Mouse (Mus musculus): ENCODE data around the gene Jade1. TPM values are rescaled to one million over a fixed set of nuclear protein-coding genes. Genes with fewer than 3 reads are reported as not detected.

Gene Jade1
- total RNA-seq, 2 experiments from 2014 or later = 34.4 to 35.9 TPM

DNA sequence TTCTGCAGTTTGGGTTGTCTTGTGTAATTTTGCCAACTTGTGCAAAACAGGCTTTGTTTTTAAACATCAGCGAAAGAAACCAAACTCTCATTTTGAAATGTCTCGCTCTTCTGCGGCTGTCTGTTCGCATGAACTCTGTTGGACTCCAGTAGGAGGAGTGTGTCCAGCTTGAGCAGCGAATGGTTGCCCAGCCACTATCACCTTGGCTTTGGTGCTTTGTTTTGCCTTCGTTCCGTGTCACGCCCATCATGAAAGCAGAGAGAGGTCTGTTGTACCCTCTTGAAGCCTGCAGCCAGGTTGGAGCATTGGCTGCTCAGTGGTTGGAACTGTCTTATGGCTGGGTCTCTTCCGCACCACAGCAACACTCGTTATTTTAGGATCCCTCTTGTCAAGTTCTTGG lies 43.7 kb downstream of the Jade1 start:
- no peak for DNase-seq (ENCODE audit: low spot score in 2 of 2)

DNA sequence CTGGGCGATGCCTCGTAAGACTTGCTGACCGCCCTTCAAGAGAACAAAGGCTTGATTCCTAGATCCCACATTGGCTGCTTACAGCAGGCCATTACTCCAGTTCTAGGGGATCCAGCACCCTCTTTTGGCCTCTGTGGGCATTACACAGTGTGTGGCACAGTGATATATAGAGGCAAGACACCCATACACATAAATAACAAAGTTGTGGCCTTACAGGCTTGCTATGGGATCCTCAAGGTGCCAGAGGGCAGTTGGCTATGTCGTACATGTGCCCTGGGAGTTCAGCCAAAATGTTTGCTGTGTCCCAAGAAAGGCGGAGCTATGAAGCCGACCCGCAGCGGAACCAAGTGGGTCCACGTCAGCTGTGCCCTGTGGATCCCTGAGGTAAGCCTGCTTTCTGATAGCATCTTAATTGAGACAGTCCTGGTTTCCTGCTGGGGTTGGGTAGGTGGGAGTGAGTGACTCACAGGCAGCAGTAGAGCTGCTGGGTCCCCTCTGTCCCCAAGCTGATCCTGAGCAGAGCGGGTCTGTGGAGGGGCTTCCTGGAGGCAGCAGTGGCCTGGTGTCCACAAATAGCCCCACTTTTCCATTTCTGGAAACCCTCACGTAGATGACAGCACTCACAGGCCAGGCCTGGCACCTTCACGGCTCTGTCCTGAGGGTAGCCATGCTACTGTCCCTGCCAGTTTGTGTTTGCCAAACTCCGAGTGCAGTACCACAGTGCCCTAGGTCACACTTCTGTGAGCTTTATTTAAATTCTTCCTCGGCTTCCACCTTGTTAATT lies 44.5 kb downstream of the Jade1 start:
- peak; percentile 78 for TF ChIP-seq CTCF (conservative IDR thresholded peaks at IDR 0.05)
- no peak overlapping the region for H3K27ac ChIP-seq
- DNase-seq (ENCODE audit: low spot score in 2 of 2) = no peak
- H3K4me3 ChIP-seq = no peak overlapping the region

More for the DNA sequence above, 43.7 kb downstream of the Jade1 start:
- Histone ChIP-seq H3K4me3 (no peak overlapping the region), H3K27ac (no peak overlapping the region)
- TF ChIP-seq CTCF (conservative IDR thresholded peaks at IDR 0.05) = no peak

DNA sequence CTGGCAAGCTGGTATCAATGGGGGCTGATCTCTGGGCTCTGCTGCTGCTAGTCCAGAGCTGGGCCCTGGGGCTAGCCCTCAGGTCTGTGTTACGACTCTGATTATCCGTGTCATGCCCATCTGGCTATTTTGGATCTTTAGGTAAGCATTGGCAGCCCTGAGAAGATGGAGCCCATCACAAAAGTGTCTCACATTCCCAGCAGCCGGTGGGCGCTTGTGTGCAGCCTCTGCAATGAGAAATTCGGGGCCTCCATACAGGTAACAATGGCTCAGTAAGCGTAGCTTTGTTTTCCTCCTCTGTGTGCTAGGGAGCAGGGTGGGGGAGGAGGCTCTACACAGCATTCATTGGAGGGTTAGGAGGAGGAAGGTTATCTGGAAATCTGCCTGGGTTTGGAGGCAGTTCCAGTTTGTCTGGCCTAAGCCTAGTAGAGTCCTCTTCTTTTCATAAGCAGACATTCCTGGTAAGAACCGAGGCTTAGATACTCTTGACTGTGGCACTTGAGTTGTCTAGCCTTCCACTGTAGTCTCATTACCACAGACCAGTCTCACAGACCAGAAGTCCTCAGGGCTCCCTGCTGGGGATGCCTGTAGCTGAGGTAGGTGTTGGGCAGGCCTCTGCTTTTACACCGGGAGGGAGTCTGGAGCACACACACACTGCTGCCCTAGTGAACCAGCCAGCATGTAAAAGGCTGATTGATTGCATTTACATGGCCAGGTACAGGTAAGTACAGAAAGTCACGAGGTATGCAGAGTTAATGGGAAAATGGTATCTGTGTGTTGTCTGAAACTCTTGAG lies 45.9 kb downstream of the Jade1 start:
- TF ChIP-seq CTCF (conservative IDR thresholded peaks at IDR 0.05) = no peak

DNA sequence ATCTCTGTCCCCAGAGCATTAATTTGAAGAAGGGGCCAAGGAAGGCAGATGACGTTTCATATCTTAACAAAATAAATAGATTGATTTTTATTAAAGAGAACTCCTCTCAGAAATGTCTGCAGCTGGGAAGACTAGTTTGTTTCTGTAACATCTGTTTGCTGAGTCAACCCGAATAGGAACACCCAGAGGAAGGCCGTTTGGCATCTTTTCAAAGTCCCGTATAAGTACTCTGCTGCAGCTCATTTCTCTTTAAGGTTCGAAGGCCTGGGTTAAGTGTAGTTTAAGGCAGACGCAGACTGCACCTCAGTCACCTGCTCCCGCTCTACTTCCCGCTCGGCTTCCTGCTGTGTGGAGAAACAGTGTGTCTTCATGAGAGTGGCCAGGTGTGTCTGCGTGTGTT lies 47.4 kb downstream of the Jade1 start:
- no peak overlapping the region for H3K27ac ChIP-seq
- no peak for DNase-seq (ENCODE audit: low spot score in 2 of 2)
- no peak for TF ChIP-seq CTCF (conservative IDR thresholded peaks at IDR 0.05)
- H3K4me3 ChIP-seq = no peak overlapping the region

More for the DNA sequence above, 45.9 kb downstream of the Jade1 start:
- Histone ChIP-seq H3K4me3 (no peak overlapping the region), H3K27ac (no peak overlapping the region)
- DNase-seq (ENCODE audit: low spot score in 2 of 2) = no peak

DNA sequence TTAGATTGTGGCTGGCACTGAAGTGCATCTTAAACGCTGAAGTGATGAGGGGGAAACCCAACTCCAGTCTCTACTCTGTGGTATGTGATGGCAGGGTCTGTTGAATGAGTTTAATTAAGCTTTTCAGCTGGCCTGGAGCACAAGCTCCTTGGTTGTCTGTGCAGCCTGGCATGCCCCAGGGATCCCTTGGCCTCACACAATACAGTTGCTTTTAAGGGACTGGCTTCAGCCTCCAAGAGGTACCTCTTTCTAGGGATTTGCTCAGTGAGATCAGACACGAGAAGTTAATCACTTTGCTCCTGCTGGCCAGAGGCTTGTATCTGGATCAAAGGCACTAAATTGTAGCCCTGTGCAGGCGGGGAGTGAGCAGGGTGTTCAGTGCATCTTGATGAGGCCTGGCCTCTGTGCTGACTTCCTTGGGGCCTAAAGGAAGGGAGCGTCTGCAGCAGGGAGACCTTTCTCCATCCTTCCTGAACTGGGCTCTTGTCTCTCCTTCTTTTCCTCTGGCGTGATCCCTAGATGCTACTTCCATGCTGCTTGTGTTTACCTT lies 48.0 kb downstream of the Jade1 start:
- no peak for TF ChIP-seq CTCF (conservative IDR thresholded peaks at IDR 0.05)
- Histone ChIP-seq H3K4me3 (no peak overlapping the region), H3K27ac (no peak overlapping the region)
- no peak for DNase-seq (ENCODE audit: low spot score in 2 of 2)

DNA sequence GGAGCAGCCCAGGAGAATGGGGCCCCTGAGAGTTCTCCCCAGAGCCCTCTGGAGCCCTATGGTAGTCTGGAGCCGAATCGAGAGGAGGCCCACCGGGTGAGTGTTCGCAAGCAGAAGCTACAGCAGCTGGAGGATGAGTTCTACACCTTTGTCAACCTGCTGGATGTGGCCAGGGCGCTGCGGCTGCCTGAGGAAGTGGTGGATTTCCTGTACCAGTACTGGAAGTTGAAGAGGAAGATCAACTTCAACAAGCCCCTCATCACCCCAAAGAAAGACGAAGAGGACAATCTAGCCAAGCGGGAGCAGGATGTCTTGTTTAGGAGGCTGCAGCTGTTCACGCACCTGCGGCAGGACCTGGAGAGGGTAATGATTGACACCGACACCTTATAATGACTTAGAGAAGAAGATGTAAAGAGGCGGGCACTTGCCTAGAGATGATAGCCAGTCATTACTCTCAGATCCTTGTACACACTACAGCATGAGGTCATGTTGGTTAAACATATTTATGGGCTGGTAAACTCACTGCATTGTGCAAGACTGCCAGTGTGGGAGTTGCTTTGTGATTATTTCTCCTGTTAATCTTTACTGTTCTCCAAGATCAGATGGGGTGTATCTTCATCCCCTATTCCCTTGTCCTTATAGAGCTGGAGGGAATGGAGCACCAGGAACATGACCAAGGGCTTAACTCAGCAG lies 49.2 kb downstream of the Jade1 start:
- TF ChIP-seq CTCF (conservative IDR thresholded peaks at IDR 0.05) = no peak
- H3K4me3 ChIP-seq = no peak overlapping the region
- DNase-seq (ENCODE audit: low spot score in 2 of 2) = no peak

DNA sequence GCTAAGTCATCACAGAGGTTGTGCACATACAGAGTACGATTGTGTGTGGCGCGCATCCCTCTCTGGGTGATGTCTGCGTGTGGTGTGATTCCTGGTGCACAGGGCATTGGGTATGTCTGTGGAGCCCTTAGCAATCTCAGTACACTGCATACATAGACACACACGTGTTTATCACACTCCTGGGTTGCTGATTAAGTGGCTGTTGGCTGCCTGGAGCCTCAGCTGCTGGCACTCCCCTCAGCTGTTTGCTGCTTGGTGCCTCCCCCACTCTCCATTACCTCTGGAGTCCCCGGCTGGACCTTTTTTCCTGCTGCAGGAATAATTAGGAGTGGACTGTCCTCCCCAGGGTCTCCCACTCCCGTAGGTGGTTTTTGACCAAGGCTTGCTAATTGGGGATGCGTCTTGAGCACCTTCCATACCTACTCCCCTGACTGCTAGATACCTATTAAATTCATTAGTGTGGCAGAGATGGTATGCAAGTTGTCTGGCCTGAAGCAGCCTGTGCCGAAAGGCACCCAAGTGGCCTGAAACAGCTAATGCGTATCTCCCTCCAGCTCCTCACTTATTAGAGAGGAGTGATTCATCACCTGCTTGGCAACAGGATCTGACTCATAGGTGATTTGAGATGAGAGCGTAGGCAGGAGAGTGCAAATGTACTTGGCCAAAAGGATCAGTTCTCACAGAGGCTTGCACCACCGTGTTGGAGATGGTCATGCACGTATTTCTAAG lies 50.2 kb downstream of the Jade1 start:
- Histone ChIP-seq H3K27ac (no peak overlapping the region), H3K4me3 (no peak overlapping the region)
- no peak for TF ChIP-seq CTCF (conservative IDR thresholded peaks at IDR 0.05)
- DNase-seq (ENCODE audit: low spot score in 2 of 2) = no peak

More for the DNA sequence above, 49.2 kb downstream of the Jade1 start:
- H3K27ac ChIP-seq = no peak overlapping the region

DNA sequence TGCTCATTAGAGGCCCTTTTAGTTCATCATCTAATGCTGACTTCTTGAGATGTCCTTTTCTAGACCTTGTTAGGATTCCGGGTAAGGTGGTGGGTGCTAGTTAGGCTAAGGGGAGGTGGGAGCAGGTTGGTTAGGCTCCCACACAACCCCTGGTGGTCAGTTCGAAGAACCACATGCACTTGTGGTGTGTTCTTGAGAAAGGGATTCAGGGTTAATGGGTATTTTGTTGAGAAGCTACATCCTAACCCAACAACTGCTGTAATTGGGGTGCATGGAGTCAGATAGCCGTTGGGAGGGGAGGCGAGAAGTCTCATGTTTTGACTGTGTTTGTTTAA lies 50.8 kb downstream of the Jade1 start:
- no peak for DNase-seq (ENCODE audit: low spot score in 2 of 2)
- Histone ChIP-seq H3K4me3 (no peak overlapping the region), H3K27ac (no peak overlapping the region)
- peak; percentile 78 for TF ChIP-seq CTCF (conservative IDR thresholded peaks at IDR 0.05)

DNA sequence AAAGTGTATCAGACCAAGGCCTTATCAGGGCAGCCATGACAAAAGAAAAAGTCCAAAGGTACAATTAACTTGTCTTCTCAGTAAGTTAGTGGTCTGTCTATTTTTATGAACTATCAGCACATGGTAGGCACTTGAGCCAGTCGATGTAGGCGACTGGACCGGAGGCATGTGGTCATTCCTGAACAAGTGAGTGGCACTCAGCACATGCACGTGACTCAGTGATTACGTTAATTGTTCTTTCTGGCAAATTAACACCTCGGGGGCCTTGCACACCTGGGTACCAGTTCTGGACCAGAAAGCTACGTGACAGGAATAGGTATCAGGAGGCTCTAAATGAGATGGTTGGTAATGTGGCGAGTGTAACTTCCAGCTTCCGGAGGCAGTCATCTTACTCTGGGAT lies 51.5 kb downstream of the Jade1 start:
- DNase-seq (ENCODE audit: low spot score in 2 of 2) = no peak
- no peak for TF ChIP-seq CTCF (conservative IDR thresholded peaks at IDR 0.05)
- H3K4me3 ChIP-seq = no peak overlapping the region
- no peak overlapping the region for H3K27ac ChIP-seq

DNA sequence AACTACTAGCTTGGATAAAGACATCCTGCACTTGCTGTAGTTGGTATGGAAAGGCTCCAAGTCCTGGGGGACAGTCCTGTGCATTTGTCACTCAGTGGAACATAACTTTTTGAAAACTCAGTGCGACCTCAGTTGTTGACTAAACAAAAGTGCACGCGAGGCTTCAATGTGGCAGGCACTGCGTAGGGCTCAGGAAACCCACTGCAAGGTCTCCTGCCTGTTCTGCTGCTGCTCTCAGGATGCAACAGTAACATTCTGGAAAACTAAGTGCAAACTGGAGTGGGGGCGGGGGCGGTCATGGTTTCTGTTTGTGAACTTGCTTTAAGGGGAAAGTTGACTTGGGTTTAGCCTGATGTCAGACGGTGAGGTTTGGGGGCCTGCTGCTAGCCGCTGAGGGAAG lies 51.9 kb downstream of the Jade1 start:
- Histone ChIP-seq H3K4me3 (no peak overlapping the region), H3K27ac (no peak overlapping the region)
- no peak for TF ChIP-seq CTCF (conservative IDR thresholded peaks at IDR 0.05)
- no peak for DNase-seq (ENCODE audit: low spot score in 2 of 2)

DNA sequence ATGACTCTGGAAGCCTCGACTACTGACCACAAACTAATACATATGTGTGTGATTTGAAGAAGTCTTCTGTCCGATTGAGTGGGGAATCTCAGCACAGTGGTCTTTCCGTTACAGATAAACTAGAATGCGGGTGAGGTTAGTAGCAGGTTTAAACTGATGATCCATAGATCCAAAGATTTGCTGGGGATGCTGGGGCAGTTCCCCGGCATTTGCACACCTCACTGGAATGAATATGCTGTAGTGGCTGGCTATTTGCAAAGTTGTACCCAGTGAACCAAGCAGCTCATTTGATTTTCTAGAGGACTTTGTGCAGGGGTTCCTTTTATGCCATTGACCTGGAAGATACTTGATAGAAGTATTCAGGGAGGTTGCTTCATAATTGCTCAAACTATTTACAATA lies 53.5 kb downstream of the Jade1 start:
- DNase-seq (ENCODE audit: low spot score in 2 of 2) = no peak
- no peak for TF ChIP-seq CTCF (conservative IDR thresholded peaks at IDR 0.05)
- Histone ChIP-seq H3K27ac (no peak overlapping the region), H3K4me3 (no peak overlapping the region)

DNA sequence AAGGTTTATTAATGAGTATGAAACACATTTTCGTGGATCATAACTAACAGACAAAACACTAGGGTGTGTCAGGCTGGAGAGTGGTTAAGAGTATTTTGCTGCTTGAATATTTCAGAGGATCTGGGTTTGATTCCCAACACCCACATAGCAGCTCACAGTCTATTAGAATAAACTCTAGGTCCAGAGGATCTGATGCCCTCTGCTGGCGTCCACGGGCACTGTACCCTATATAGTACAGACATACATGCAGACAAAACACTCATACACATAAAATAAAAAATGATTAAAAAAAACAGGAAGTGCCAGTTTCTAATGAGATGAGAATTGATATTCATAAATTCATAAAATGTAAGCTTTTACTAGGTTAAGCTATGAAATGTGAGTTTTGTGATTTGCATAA lies 56.7 kb downstream of the Jade1 start:
- Histone ChIP-seq H3K4me3 (no peak overlapping the region), H3K27ac (no peak overlapping the region)
- peak; percentile 70 for TF ChIP-seq CTCF (conservative IDR thresholded peaks at IDR 0.05)
- no peak for DNase-seq (ENCODE audit: low spot score in 2 of 2)
